Comparison of ENCODE assay signal across 22 mouse cellular contexts in genomic region chr2:139704951-139705350, GRCm38 (mm10). TPM values are rescaled to one million over a fixed set of nuclear protein-coding genes. Genes with fewer than 3 reads are reported as not detected.
"Had no signal": no experiment of that assay in that cellular context is flagged by ENCODE, and none has a peak within 500 bp of the region (broad histone marks: within the 10 kb centered on the region; RNA-seq: fewer than 3 reads in every experiment).

No protein-coding gene starts in this region.

- H3K36me3 ChIP-seq: midbrain, embryonic 13.5 days; midbrain, embryonic 15.5 days; neural tube, embryonic 13.5 days; neural tube, embryonic 15.5 days had no signal

- H3K9me3 ChIP-seq: lung, embryonic 15.5 days; midbrain, embryonic 15.5 days; neural tube, embryonic 13.5 days; neural tube, embryonic 15.5 days had no signal

- DNase-seq: lung, adult 2 months; lung, postnatal 14 days; lung, postnatal 36 days; retina, postnatal 1 day; right cerebral cortex, adult 18-20 months; right cerebral cortex, postnatal 25 days; right cerebral cortex, postnatal 4 days; spleen, adult 18-20 months; thymus, adult 18-20 months; thymus, postnatal 14 days; thymus, postnatal 36 days had no signal

- H3K27me3 ChIP-seq: lung, embryonic 15.5 days; megakaryocyte, embryonic 14.5 days; midbrain, embryonic 13.5 days; midbrain, embryonic 15.5 days; neural tube, embryonic 13.5 days; neural tube, embryonic 15.5 days had no signal

- H3K4me3 ChIP-seq: lung, embryonic 15.5 days; megakaryocyte, embryonic 14.5 days; midbrain, embryonic 13.5 days; midbrain, embryonic 15.5 days; neural tube, embryonic 13.5 days; neural tube, embryonic 15.5 days had no signal

- H3K4me2 ChIP-seq: lung, embryonic 15.5 days; midbrain, embryonic 11.5 days; midbrain, embryonic 13.5 days; midbrain, embryonic 15.5 days; neural tube, embryonic 13.5 days; neural tube, embryonic 15.5 days had no signal

- ATAC-seq: lung, postnatal 0 days; midbrain, embryonic 13.5 days; midbrain, embryonic 15.5 days had no signal

- H3K4me1 ChIP-seq: megakaryocyte, embryonic 14.5 days; midbrain, embryonic 13.5 days; midbrain, embryonic 15.5 days; neural tube, embryonic 13.5 days; neural tube, embryonic 15.5 days had no signal

- H3K9ac ChIP-seq: lung, embryonic 15.5 days; midbrain, embryonic 13.5 days; midbrain, embryonic 15.5 days; neural tube, embryonic 13.5 days; neural tube, embryonic 15.5 days had no signal

- H3K27ac ChIP-seq: lung, embryonic 15.5 days; macrophage; midbrain, embryonic 13.5 days; midbrain, embryonic 15.5 days; neural tube, embryonic 13.5 days; neural tube, embryonic 15.5 days had no signal

RNA-seq across cellular contexts. Expression of gene Ism1, which starts 27.0 kb away (rescaled TPM):
- total RNA-seq: megakaryocyte progenitor cell, adult 5-6 weeks; monocyte, adult 5-6 weeks had no signal
- polyA plus RNA-seq: macrophage had no signal
